Mouse (Mus musculus): ENCODE measurements around the gene Rbm15.
A peak's percentile ranks its signal among the peaks of the same experiment; 100 is the strongest.

Rbm15 gene

DNA sequence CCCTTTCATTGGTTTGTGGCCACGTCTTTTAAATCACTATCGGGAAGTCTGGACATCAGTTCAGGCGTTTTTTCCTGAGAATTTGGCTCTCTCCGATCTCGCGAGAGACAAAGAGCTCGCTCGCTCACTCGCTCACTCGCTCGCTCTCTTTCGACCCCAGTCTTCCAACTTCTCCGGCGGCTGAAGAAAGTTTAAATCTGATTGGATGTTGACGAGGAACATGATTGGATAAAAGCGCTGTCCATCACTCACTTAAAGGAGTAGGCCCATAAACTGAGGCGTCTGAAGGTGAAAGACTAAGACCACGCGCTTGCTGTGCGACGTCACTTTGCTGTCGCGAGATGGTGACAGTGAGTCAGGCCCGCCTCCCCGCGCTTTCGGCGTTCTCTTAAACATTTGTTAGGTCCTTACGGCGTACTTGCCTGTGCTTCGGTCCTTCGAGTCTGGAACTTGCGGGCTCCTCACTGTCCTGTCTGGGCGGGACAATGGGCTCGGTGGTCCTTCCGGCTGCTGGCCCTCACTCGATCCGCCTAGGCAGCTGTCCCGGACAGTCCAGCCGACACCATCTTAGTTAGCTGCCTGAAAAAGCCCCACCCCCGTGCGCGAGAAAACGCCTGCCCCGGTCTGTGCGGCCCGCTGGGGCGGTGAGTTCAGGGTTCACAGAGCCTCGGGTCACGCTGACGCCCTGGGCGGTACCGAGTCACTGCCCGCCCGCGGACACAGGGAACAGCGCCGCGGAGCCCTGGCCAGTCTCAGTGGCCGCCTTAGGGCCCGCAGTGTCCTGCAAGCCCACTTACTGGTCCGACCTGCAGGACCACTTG is at the start of gene Rbm15:
TSS of gene Rbm15 (minus strand) at position 293 of the 821 bp plus-strand sequence.
- peak; percentile 95 for DNase-seq

DNA sequence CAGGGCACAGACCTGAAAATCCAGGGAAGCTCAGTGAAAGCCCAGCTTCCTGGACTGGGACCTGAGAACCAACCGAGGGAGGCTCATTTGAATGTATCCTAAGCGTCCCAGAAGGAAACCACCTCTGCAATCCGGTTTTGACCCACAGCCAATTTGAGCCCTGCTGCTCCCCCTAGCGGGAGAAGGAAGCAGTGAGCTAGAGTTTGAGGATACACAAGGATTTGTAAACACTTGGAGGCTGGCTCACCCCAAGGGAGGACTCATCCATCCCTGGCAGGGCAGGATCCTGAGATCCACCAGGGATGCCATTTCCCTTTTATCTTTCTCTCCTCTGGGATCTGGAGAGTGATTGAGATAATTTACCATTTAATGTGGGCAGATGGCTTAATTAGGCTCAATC is 45.9 kb upstream of the Rbm15 start:
- DNase-seq, result peak; percentile 49

DNA sequence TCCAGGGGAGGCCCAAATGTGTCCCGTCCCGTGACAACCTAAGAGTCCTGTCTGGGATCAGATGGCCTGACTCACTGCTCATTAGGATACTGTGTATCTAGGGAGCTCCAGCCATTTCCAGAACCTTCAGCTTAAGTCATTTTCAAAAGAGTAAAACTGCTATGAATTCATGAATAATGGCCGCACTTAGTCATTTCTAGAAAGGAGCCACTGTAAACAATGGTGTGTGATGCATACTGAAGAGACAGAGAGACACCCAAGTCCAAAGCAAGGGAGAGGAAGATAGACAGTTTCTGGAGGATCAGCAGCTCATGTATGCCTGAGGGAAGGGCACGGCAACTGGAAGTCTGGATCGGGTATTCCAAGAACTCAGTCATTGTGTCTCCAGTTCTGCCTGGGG is 45.2 kb upstream of the Rbm15 start:
- DNase-seq, result no peak

DNA sequence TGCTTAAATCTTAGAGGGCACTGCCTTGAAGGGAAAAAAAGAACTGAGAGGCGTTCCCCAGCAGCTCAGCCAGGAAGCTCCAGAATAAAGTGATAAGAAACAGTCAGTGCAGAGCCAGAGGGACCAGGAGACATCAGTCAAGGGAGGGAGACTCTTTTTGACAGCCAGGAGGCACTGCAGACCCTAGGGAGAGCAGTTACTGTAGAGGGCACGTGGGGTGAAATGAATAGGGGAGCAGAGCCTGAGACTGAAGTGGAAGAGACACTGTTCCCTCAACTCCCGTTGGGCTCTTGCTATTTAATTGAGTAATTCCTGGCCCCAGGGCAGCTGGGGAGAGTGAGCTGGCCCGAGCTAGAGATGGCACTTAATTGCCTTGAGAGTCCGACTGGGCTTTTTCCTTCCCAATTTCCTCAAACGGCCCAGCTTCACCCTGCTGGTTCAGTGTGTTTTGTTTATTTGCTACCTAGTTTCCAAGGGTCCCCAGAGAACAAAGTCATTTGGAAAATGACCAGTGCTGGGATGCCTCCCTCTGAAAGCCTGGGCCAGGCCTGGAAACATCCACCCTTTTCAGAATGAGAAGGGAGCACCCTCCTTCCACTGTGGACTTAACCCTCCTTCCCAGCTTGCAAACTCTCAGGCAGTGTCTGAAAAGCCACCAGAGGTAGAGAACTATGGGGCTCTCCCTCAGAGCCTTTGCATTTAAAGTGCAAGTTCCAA is 41.6 kb upstream of the Rbm15 start:
- DNase-seq, result no peak

DNA sequence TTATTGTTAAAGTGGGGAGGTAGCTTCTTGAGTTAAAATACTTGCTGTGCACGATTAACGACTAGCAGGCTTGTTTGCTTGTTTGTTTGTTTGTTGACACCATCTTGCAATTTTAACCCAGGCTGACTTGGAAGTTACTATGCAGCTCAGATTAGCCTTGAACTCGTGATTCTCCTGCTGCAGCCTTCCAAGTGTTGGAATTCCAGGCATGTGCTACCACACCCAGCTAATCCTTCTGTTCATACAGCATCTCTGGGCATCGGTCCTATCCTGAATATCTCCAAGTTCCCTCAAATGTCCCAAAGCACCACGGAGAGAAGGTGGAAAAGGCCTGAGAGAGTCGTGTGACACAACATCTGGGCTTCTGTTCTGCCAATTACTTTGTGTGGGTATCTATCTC is 35.7 kb upstream of the Rbm15 start:
- no peak for DNase-seq

DNA sequence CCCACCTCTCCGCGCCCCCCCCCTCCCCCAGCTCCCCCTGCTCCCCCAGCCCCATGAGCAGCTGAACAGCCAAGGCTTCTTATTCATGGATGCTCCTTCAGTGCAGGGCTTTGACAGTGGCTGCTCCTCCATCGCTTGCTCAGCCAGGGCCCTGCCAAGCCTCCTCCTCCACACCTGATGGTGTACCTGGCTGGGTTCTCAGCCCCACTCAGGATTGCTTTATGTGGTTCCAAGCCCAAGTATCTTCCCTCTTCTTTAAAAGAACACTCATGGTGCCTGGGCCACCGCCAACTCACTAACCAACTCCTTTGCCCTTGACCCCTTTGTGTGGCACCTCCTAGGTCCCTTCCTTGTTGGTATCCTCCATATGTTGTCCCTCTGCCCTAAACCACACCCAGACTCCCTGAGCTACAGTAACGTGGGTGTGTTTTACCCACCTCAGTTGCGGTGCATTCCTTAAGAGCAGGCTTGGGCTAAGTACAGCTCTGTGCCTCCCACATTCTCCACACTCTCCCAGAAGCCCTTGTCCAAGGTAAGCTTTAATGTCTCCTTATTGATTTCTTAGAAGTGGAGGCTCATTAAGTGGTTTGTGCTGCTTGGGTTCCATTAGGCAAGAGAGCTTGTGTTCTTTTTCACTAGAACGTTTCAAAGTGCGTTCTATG is 34.6 kb upstream of the Rbm15 start:
- no peak for DNase-seq

DNA sequence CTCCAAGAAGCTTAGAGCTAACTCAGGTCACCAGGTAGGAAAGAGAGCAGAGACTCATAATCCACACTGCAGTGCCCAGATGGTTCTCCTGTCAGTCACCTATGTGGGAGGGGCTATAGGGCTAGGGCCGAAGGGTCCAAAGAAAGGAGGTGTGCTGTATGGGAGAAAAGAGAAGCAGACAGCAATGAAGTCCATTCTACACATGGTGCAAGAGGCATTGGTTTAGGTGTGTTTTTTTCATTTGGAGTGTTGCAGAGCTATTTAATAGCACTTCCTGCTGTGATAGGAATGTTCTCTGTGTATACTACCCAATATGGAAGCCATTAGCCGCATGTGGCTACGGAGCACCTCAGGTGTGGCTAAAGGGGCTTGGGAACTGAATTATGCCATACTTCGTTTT is 31.9 kb upstream of the Rbm15 start:
- no peak for DNase-seq

DNA sequence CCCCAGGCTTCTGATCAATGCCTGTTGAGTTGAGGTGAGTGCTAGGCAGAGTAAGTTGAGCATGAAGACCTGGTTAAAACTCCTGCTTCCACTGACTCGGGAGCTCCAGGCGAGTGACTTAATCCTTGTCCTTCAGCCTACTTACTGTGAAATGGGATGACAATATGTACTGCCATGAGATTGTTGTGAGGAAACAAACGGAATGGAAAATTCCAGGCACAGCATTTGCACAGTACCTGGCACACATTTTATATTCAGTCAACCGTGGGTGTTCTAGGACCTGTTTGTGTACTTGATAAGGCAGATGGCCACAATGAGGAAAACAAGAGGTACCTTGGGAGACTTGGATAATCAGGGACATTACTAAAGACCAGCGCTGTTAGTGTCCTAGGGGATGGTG is 29.9 kb upstream of the Rbm15 start:
- DNase-seq, result no peak

DNA sequence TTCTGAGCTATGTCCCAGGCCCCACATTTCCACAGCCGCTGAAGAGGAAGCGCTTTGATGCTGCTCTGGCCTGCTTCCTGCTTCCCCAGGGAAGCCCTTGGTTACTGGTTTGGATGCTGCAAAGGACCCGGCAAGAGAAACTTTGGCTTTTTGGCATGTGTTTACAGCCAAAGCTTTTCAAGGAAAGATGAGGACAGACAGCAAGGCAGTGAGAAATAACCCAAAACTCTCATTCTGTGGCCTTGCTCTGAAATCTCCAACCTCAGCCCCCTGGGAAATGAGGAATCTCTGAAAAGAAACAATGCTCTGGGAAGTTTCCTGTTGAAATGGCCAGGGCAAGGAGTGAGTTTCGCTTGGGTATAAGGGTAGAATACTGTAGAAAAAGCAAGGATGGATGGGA is 26.9 kb upstream of the Rbm15 start:
- no peak for DNase-seq

DNA sequence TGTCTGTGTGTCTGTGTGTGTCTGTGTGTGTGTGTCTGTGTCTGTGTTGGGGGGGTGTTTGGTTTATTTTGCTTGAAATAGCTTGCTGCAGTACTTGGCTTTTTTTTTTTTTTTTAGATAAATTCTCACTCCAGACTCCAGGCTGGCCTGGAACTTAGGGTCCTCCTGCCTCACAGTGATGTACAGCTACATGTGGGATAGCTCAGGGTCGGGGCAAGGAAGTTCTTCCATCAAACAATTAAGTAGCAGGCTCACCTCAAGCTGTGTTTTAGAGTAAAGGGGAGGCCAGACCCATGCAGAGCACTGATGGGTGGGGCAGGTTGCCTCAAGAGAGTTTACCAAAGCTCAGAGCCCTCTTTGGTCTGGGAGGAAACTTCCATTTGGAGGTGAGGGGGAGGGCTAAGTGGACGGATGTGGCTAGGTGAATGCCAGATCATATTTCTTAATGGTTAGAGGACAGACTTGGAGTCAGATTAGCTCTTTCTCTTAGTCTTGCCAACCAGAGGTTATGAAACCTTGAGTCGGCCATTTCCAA is 24.3 kb upstream of the Rbm15 start:
- no peak for DNase-seq

DNA sequence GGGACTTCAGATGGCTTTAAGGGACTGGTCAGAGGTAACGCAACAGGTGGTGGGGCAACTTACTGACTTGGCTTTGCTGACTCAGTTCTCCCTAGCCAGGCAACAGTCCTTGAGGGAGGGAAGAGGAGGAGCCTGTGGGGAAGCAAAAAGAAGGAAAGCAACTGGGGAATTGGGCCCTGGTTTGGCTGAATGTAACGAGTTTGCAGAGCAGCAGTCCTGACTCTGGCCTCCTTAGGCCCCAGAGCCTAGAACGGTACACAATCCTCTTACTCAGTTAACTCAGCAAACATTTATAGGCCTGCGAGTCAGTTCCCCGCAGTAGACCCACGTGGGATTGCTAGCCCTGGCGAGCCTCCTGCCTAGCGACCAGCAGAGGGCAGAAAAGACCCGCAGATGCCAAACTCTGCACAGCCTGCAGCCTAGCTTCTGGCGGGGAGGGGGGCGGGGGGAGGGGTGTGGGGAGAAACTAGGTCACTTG is 23.5 kb upstream of the Rbm15 start:
- DNase-seq, result peak; percentile 82

DNA sequence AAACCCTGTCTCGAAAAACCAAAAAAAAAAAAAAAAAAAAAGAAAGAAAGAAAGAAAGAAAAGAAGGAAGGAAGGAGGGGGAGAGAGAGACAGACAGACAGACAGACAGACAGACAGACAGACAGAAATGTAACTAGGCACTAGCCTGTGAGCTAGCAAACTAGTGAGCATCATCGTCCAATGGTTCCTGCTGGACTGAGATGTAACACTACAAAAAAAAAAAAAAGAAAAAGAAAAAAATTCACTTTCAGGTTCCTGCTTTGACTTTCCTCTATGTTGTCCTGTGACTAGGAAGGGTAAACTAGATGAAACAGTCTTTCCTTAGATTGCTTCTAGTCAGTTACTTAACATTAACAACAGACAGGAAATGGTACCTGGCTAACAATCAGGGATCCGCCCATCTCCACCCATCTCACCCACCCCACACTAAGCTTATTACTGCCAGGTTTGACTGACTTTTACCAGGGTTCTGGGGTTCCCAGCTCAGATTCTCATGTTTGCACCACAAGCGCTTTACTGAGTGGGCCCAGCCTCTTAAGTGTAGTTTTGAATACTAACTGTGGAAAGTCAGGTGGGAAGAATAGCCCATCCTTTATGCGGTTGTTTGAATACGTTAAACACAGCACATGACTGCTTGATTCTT is 22.3 kb upstream of the Rbm15 start:
- no peak for DNase-seq

DNA sequence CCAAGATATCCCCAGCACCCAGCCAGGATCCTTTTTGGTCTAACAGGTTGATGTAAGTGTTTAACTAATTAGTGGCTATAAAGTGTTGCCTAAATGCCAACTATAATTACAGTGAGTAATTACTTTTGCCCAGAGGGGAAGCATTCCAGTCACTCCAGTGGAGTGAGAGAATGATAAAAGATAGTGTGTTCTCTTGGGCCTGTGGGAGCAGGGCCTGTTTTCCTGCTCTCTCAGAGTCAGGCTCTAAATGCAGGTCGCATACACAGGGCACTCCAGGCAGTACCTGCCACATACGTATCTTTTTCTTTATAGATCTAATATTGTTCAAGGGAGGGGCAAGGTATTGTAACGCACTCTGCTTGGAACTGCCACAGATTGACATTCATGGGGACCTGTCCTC is 18.2 kb upstream of the Rbm15 start:
- no peak for DNase-seq

DNA sequence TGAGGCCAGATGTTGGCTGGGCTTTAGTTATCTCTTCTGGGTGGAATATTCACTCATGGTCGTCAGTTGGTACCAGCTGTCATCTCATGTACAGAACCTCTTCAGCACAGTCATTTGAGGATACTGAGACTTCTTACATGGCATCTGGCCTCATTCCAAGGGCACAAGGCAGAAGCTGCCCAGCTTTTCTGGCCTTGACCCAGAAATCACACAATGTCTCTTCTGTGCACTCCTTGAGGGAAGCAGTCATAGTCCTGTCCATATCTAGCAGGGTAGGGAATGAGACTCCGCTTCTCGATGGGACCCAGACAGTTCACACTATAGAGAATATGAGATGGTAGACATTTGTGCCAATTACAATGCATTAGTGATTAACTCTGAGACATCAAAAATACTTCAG is 15.5 kb upstream of the Rbm15 start:
- DNase-seq, result no peak

DNA sequence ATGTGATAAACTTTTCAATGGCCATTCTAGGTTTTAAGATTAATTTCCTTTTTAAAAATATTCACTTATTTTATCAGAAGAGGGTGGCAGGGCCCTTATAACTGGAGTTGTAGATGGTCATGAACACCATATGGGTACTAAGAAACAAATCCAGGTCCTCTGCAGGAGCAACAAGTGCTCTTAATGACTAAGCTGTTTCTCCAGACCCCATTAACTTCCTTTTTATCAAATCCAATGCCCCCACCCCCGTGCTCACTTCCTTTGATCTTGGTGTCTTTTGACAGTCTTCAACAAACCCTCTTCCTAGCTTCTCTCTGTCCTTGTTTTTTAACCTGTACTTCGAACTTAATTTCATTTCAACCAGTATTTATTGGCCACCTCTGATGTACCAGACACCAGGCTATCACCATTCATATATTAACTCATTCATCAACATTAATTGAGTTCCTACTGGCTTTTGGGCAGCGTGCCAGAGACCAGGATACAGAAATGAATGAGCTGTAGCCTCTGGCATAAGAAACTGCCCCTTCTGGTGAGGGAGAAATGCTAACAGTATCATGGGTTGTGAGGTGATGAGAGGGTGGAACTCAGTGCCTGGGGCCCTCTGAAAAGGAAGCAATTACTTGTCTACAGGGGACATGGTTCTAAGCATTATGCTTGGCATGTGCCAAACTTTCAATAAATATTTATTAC is 11.7 kb upstream of the Rbm15 start:
- no peak for DNase-seq

DNA sequence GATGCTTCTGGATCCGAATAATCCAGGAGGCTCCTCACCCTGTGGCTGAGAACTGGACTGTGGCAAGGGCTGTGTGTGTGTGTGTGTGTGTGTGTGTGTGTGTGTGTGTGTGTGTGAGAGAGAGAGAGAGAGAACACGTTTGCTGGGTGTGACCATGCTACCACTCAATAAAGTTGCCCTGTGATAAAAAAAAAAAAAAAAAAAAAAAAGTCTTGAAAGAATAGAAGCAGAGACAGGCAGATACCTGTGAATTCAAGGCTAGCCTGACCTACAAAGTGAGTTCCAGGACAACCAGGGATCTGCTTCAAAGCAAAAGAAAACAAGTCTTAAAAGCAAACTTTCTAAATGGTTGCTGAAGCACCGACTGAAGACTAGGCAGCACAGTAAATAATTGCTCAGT is 10.5 kb upstream of the Rbm15 start:
- DNase-seq, result no peak

DNA sequence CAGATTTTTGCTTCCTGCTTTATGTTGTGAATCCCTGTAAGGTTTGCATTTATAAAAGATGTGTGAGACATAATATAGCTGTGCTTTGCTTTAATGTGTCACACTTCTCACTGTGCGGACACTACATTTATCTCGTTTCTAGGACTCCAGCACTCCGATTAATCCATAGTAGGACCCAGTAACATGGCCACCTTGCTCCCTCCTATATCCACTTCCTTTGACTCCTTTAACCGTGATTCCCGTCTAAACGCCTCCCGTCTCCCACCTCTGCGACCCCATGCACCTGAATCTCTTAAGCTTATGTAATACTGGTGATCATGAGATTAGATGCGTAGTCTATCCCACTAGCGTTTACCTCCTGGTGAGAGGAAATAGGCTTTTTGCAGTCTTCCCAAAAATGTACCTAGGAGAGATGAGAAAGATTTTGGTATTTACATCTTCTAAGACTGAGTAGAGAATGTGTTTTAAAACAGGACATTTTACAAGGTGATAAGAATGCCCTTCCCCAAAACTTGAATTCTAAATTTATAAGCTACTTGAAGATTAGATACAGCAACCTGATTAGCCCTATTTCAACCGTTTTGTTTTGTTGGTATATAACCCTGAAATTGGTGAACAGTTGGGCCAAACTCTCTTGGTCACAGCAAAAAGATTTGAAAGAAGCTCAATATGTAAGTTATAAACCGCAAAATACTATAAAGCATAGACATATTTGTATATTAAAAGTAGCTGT is 895 bp upstream of the Rbm15 start:
- no peak for DNase-seq

DNA sequence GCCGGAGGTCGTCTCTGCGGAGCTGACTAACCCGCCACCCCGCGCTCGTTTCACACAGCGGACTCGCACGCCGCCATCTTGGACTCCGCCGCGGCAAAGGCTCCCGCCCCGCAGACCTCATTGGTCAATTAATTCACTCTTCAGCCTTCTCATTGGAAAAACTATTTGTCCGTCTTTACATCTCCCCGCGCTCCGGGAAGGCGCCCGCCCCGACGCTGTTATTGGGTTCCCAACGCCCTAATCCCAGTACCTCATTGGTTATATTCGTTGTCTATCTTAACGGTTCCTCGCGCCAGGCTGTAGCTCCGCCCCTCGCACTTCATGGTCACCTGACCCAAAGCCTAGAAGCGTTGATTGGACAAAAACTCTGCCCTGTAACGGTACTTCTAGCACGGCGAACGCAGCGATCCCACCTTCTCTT is 503 bp downstream of the Rbm15 start:
- DNase-seq, result peak; percentile 96

DNA sequence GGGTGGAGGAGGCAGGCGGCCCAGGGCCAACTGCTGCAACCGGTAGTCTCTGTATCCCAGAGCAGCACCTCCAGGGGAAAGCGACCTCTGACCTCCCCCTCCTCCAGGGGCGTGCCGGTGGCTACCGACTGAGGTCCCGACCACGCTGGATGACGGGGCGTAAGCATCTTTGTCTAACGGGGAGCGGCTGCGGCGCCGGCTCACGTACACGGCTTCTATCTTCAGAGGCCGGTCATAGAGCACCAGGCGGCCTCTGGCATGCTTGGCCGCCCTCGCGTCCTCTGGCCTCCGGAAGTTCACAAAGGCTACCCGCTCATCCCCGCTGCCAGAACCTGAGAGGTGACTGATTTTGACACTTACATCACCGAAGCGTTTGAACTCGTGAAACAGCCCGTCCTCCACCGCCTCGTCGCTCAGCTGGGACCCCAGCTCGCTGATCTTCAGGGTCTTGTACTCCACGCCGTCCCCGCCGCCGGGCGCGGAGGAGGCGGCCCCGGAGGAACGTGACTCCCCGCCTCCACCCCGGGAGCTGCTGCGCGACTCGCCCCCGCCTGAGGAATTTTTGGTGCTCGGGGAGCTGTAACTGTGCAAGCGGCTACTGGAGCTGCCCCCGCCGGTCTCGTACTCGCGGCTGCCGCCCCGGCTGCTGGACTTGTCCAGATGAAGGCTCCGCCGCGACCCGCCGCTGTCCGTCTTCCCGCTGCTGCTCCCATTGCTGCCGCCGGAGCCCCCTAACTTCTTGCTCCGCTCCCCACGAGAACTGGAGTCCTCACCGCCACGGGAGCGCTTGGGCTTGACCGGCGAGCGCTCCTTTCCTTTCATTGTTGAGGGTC is 1.1 kb downstream of the Rbm15 start:
- peak; percentile 46 for DNase-seq

DNA sequence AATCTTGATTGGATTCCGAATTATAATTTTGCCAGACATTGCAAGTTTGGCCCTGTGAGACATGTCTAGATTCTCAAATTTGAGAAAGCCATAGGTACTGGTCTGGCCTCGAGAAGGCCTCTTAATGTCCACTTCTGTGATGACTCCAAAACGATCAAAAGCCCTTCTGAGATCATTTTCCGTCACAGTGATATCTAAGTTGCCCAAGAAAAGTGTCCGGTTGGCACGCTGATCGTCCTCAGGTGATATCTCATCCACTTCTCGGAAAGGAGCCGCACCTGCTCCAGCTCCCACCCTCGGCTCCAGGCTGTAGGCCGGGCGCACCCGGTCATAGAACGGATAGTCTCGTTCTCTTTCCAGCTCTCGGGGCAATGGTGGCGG is 1.7 kb downstream of the Rbm15 start:
- no peak for DNase-seq
